Mouse (Mus musculus): ENCODE data around the gene Aldh8a1. TPM values are rescaled to one million over a fixed set of nuclear protein-coding genes. Genes with fewer than 3 reads are reported as not detected.

Aldh8a1 gene
- 0.38 TPM in 1 of 2 replicates, not detected in the other for polyA plus RNA-seq (2016; fragmentation: Nextera tagmentation; extraction: Ambion mirVana)

GRCm38 (mm10) chr10:21376682-21377473 lies at the start of gene Aldh8a1:
Aldh8a1 (plus strand) TSS chr10:21377291.
- 79% methylated on average over 13 of the region's 13 CpGs for WGBS
- Histone ChIP-seq H3K27me3 (replicated peaks) (peaks cover 12% of the 10 kb centered on the region), H3K9me3 (replicated peaks) (no peaks in the 10 kb centered on the region), H3K36me3 (0 out of 2 replicates have a peak, but pooled peaks cover under 1% of the 10 kb centered on the region), H3K27ac (ENCODE audit: poor library complexity, severe bottlenecking) (no peak within 1 kb of the TSS), H3K4me1 (replicated peaks) (no peaks in the 10 kb centered on the region), H3K4me3 (no peak within 1 kb of the TSS), H3K9ac (no peak within 1 kb of the TSS), H3K4me2 (no peak within 1 kb of the TSS)
- ATAC-seq (ENCODE audit: insufficient number of reproducible peaks, low FRiP score) = no peak

GRCm38 (mm10) chr10:21327605-21328135 lies 49.4 kb upstream of the Aldh8a1 start:
- Histone ChIP-seq H3K9ac (no peak overlapping the region), H3K4me3 (no peak overlapping the region), H3K36me3 (peaks cover 11% of the 10 kb centered on the region), H3K27me3 (replicated peaks) (no peaks in the 10 kb centered on the region), H3K4me1 (replicated peaks) (peaks cover 9% of the 10 kb centered on the region), H3K4me2 (no peak overlapping the region), H3K27ac (ENCODE audit: poor library complexity, severe bottlenecking) (peak overlapping the region; percentile 19), H3K9me3 (replicated peaks) (no peaks in the 10 kb centered on the region)
- no peak for ATAC-seq (ENCODE audit: insufficient number of reproducible peaks, low FRiP score)
- WGBS = 47% methylated on average over 7 of the region's 7 CpGs

GRCm38 (mm10) chr10:21334349-21335105 lies 42.6 kb upstream of the Aldh8a1 start:
- peak; percentile 57; the same call in 1 of the 2 replicates for ATAC-seq (ENCODE audit: insufficient number of reproducible peaks, low FRiP score)
- Histone ChIP-seq H3K9ac (no peak overlapping the region), H3K4me3 (no peak overlapping the region), H3K4me2 (no peak overlapping the region), H3K36me3 (peaks cover 42% of the 10 kb centered on the region), H3K9me3 (replicated peaks) (peaks cover 5% of the 10 kb centered on the region), H3K4me1 (replicated peaks) (peaks cover 4% of the 10 kb centered on the region; the same call in 1 of the 2 replicates), H3K27me3 (replicated peaks) (no peaks in the 10 kb centered on the region), H3K27ac (ENCODE audit: poor library complexity, severe bottlenecking) (no peak overlapping the region)
- 55% methylated on average over 7 of the region's 7 CpGs for WGBS

GRCm38 (mm10) chr10:21335534-21335933 lies 41.6 kb upstream of the Aldh8a1 start:
- H3K9ac ChIP-seq = no peak overlapping the region
- peaks cover 4% of the 10 kb centered on the region; the same call in 1 of the 2 replicates for H3K4me1 ChIP-seq (replicated peaks)
- H3K27ac ChIP-seq (ENCODE audit: poor library complexity, severe bottlenecking) = no peak overlapping the region
- no peaks in the 10 kb centered on the region for H3K27me3 ChIP-seq (replicated peaks)
- H3K4me3 ChIP-seq = no peak overlapping the region
- peaks cover 46% of the 10 kb centered on the region for H3K36me3 ChIP-seq
- H3K4me2 ChIP-seq = no peak overlapping the region
- H3K9me3 ChIP-seq (replicated peaks) = peaks cover 5% of the 10 kb centered on the region
- ATAC-seq (ENCODE audit: insufficient number of reproducible peaks, low FRiP score) = no peak
- 90% methylated on average over 5 of the region's 5 CpGs for WGBS

GRCm38 (mm10) chr10:21337191-21337590 lies 39.9 kb upstream of the Aldh8a1 start:
- H3K4me1 ChIP-seq (replicated peaks) = peaks cover 4% of the 10 kb centered on the region; the same call in 1 of the 2 replicates
- H3K36me3 ChIP-seq = peaks cover 51% of the 10 kb centered on the region
- H3K27me3 ChIP-seq (replicated peaks) = no peaks in the 10 kb centered on the region
- no peak overlapping the region for H3K4me2 ChIP-seq
- no peak for ATAC-seq (ENCODE audit: insufficient number of reproducible peaks, low FRiP score)
- H3K27ac ChIP-seq (ENCODE audit: poor library complexity, severe bottlenecking) = no peak overlapping the region
- no peak overlapping the region for H3K9ac ChIP-seq
- 69% methylated on average over 2 of the region's 2 CpGs for WGBS
- no peak overlapping the region for H3K4me3 ChIP-seq
- peaks cover 5% of the 10 kb centered on the region for H3K9me3 ChIP-seq (replicated peaks)

GRCm38 (mm10) chr10:21341706-21342105 lies 35.4 kb upstream of the Aldh8a1 start:
- H3K27me3 ChIP-seq (replicated peaks) = no peaks in the 10 kb centered on the region
- WGBS = 85% methylated on average over 14 of the region's 14 CpGs
- H3K9me3 ChIP-seq (replicated peaks) = peaks cover 5% of the 10 kb centered on the region
- no peak for ATAC-seq (ENCODE audit: insufficient number of reproducible peaks, low FRiP score)
- H3K36me3 ChIP-seq = peaks cover 64% of the 10 kb centered on the region
- no peak overlapping the region for H3K4me2 ChIP-seq
- no peak overlapping the region for H3K27ac ChIP-seq (ENCODE audit: poor library complexity, severe bottlenecking)
- no peak overlapping the region for H3K9ac ChIP-seq
- H3K4me1 ChIP-seq (replicated peaks) = no peaks in the 10 kb centered on the region
- H3K4me3 ChIP-seq = no peak overlapping the region

- Histone ChIP-seq H3K9me3 (replicated peaks) (no peaks in the 10 kb centered on the region), H3K9ac (no peak overlapping the region), H3K27me3 (replicated peaks) (no peaks in the 10 kb centered on the region), H3K36me3 (peaks cover 64% of the 10 kb centered on the region), H3K4me1 (replicated peaks) (no peaks in the 10 kb centered on the region), H3K27ac (ENCODE audit: poor library complexity, severe bottlenecking) (no peak overlapping the region), H3K4me3 (no peak overlapping the region), H3K4me2 (no peak overlapping the region)
- WGBS = 90% methylated on average over 11 of the region's 11 CpGs
- ATAC-seq (ENCODE audit: insufficient number of reproducible peaks, low FRiP score) = no peak
These were observed 34.6 kb upstream of the Aldh8a1 start for GRCm38 (mm10) chr10:21342331-21343005.

- no peaks in the 10 kb centered on the region for H3K27me3 ChIP-seq (replicated peaks)
- no peak overlapping the region for H3K9ac ChIP-seq
- no peak for ATAC-seq (ENCODE audit: insufficient number of reproducible peaks, low FRiP score)
- no peak overlapping the region for H3K27ac ChIP-seq (ENCODE audit: poor library complexity, severe bottlenecking)
- peaks cover 60% of the 10 kb centered on the region for H3K36me3 ChIP-seq
- no peak overlapping the region for H3K4me3 ChIP-seq
- H3K4me2 ChIP-seq = no peak overlapping the region
- 93% methylated on average over 4 of the region's 4 CpGs for WGBS
- no peaks in the 10 kb centered on the region for H3K4me1 ChIP-seq (replicated peaks)
- no peaks in the 10 kb centered on the region for H3K9me3 ChIP-seq (replicated peaks)
These were observed 29.8 kb upstream of the Aldh8a1 start for GRCm38 (mm10) chr10:21347332-21347731.

- 88% methylated on average over 5 of the region's 5 CpGs for WGBS
These were observed 27.6 kb upstream of the Aldh8a1 start for GRCm38 (mm10) chr10:21349449-21349848.

GRCm38 (mm10) chr10:21349946-21350345 lies 27.1 kb upstream of the Aldh8a1 start:
- Histone ChIP-seq H3K4me2 (no peak overlapping the region), H3K9me3 (replicated peaks) (no peaks in the 10 kb centered on the region), H3K36me3 (peaks cover 70% of the 10 kb centered on the region), H3K4me1 (replicated peaks) (no peaks in the 10 kb centered on the region), H3K27me3 (replicated peaks) (no peaks in the 10 kb centered on the region), H3K27ac (ENCODE audit: poor library complexity, severe bottlenecking) (no peak overlapping the region), H3K4me3 (no peak overlapping the region), H3K9ac (no peak overlapping the region)
- WGBS = 86% methylated on average over 2 of the region's 2 CpGs
- no peak for ATAC-seq (ENCODE audit: insufficient number of reproducible peaks, low FRiP score)

More at GRCm38 (mm10) chr10:21349449-21349848, 27.6 kb upstream of the Aldh8a1 start:
- Histone ChIP-seq H3K4me3 (no peak overlapping the region), H3K27me3 (replicated peaks) (no peaks in the 10 kb centered on the region), H3K4me2 (no peak overlapping the region), H3K9me3 (replicated peaks) (no peaks in the 10 kb centered on the region), H3K27ac (ENCODE audit: poor library complexity, severe bottlenecking) (no peak overlapping the region), H3K9ac (no peak overlapping the region), H3K4me1 (replicated peaks) (no peaks in the 10 kb centered on the region), H3K36me3 (peaks cover 66% of the 10 kb centered on the region)
- ATAC-seq (ENCODE audit: insufficient number of reproducible peaks, low FRiP score) = no peak

Measured in heart, embryonic 12.5 days (tissue).